Mouse (Mus musculus): ENCODE measurements around the gene Hfe2.

- no peak for TF ChIP-seq CTCF (IDR thresholded peaks at IDR 0.05; ENCODE audit: extremely low read depth, insufficient read depth, low read length)
- no peak for TF ChIP-seq POLR2A (IDR thresholded peaks at IDR 0.05; ENCODE audit: extremely low read depth, insufficient read depth, low read length)
These were observed 40.1 kb downstream of the Hfe2 start for GRCm38 (mm10) chr3:96565105-96565504.

Data from cortical plate, adult 2 months (tissue).